Mouse (Mus musculus) heart, postnatal 0 days (tissue): ENCODE measurements at regions not wholly inside any gene's neighbourhood (a gene's known extent, or its start where the extent isn't known, plus 50 kb on each side); places are given as distances from the start of the nearest gene placed in this dataset.

Experiments used
- CTCF ChIP-seq: IDR thresholded peaks from 2 replicates; pipeline ENCODE4 v1.5.1; 2016; ENCODE audit warnings: antibody characterized with exemption, control low read depth, low read depth
- EP300 ChIP-seq: IDR thresholded peaks from 2 replicates; pipeline ENCODE4 v1.6.1; 2016; ENCODE audit warnings: antibody characterized with exemption, low read depth

DNA sequence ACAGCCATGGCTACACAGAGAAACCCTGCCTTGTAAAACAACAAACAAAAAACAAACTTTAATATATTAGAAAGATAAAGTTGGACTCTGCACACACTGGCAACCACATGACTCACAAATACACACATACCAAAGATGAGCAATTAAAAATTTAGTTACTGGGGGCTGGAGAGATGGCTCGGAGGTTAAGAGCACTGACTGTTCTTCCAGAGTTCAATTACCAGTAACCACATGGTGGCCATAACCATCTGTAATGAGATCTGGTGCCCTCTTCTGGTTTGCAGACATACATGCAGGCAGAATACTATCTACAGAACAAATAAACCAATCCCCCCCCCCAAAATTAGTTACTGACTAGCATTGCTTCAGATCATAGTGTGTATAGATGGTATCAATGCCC, 58.7 kb upstream of the Zfp366 start:
- no peak for TF ChIP-seq EP300
- TF ChIP-seq CTCF, result peak; percentile 54
